Mouse (Mus musculus) frontal cortex, postnatal 36 days (tissue): ENCODE measurements at regions not wholly inside any gene's neighbourhood (a gene's known extent, or its start where the extent isn't known, plus 50 kb on each side); places are given as distances from the start of the nearest gene placed in this dataset.
A peak's percentile ranks its signal among the peaks of the same experiment; 100 is the strongest.

Source experiments
- DNase-seq, 2 experiments: peaks; one replicate each; pipeline ENCODE4 v3.0.0; 2022; ENCODE audit warnings: low spot score in 2 of 2

- DNase-seq = no peak
These were observed 229.5 kb upstream of the Hes1 start for GRCm38 (mm10) chr16:29834669-29835068.

GRCm38 (mm10) chr16:29837025-29837629 is 227.1 kb upstream of the Hes1 start:
- DNase-seq = peak in 1 of 2 experiments; percentile 36

- DNase-seq = no peak
These were observed 226.3 kb upstream of the Hes1 start for GRCm38 (mm10) chr16:29837874-29838273.

GRCm38 (mm10) chr16:29838981-29839661 is 225.1 kb upstream of the Hes1 start:
- peak; percentile 73 to 78 for DNase-seq

- DNase-seq = no peak
These were observed 224.6 kb upstream of the Hes1 start for GRCm38 (mm10) chr16:29839662-29840001.

- no peak for DNase-seq
These were observed 223.8 kb upstream of the Hes1 start for GRCm38 (mm10) chr16:29840412-29840811.

- DNase-seq = no peak
These were observed 223.1 kb upstream of the Hes1 start for GRCm38 (mm10) chr16:29841132-29841531.

- DNase-seq = peak in 1 of 2 experiments; percentile 26
These were observed 222.1 kb upstream of the Hes1 start for GRCm38 (mm10) chr16:29842071-29842470.

GRCm38 (mm10) chr16:29843490-29843889 is 220.7 kb upstream of the Hes1 start:
- no peak for DNase-seq

GRCm38 (mm10) chr16:29844706-29845596 is 219.2 kb upstream of the Hes1 start:
- no peak for DNase-seq

GRCm38 (mm10) chr16:29845597-29845986 is 218.6 kb upstream of the Hes1 start:
- no peak for DNase-seq

- DNase-seq = no peak
These were observed 217.1 kb upstream of the Hes1 start for GRCm38 (mm10) chr16:29847059-29847458.

GRCm38 (mm10) chr16:29847734-29848133 is 216.4 kb upstream of the Hes1 start:
- DNase-seq = no peak

- no peak for DNase-seq
These were observed 215.7 kb upstream of the Hes1 start for GRCm38 (mm10) chr16:29848527-29848926.

- no peak for DNase-seq
These were observed 214.7 kb upstream of the Hes1 start for GRCm38 (mm10) chr16:29849511-29849910.

GRCm38 (mm10) chr16:29850616-29851015 is 213.6 kb upstream of the Hes1 start:
- no peak for DNase-seq

GRCm38 (mm10) chr16:29851827-29852226 is 212.4 kb upstream of the Hes1 start:
- no peak for DNase-seq

- DNase-seq = no peak
These were observed 209.2 kb upstream of the Hes1 start for GRCm38 (mm10) chr16:29854805-29855565.

- no peak for DNase-seq
These were observed 207.6 kb upstream of the Hes1 start for GRCm38 (mm10) chr16:29856545-29856944.

GRCm38 (mm10) chr16:29858645-29859044 is 205.5 kb upstream of the Hes1 start:
- DNase-seq = no peak

GRCm38 (mm10) chr16:29860306-29860705 is 203.9 kb upstream of the Hes1 start:
- no peak for DNase-seq

GRCm38 (mm10) chr16:29861056-29861455 is 203.1 kb upstream of the Hes1 start:
- DNase-seq = no peak
